Mouse (Mus musculus) kidney, adult 2 months (tissue): ENCODE measurements around the gene Cdx2. TPM values are rescaled to one million over a fixed set of nuclear protein-coding genes. Genes with fewer than 3 reads are reported as not detected.

Experiments used
- DNase-seq: peaks from one replicate; pipeline ENCODE4 v3.0.0; 2021
- H3K27ac ChIP-seq: fragments of 200-500 bp; 2 replicates; pipeline ENCODE4 v1.5.1; 2012; ENCODE audit warnings: low read depth, low read length, control low read depth, inconsistent platforms; ENCODE audit not compliant: insufficient read depth
- H3K27me3 ChIP-seq: fragments of 200-500 bp; replicated peaks from 2 replicates; pipeline ENCODE4 v1.6.1; 2012; ENCODE audit warnings: mild to moderate bottlenecking, moderate library complexity, low read length, inconsistent platforms; ENCODE audit not compliant: control insufficient read depth, insufficient read depth
- H3K36me3 ChIP-seq: fragments of 200-500 bp; 2 replicates; pipeline ENCODE4 v1.6.1; 2012; ENCODE audit warnings: mild to moderate bottlenecking, moderate library complexity, low read length, inconsistent platforms; ENCODE audit not compliant: control insufficient read depth, insufficient read depth
- H3K4me1 ChIP-seq: fragments of 200-500 bp; 2 replicates; pipeline ENCODE4 v1.6.1; 2011; ENCODE audit warnings: low read length; ENCODE audit not compliant: control insufficient read depth, insufficient read depth
- H3K4me3 ChIP-seq: fragments of 200-500 bp; 2 replicates; pipeline ENCODE4 v1.5.1; 2011; ENCODE audit warnings: mild to moderate bottlenecking, low read depth, low read length, control low read depth; ENCODE audit not compliant: insufficient read depth
- CTCF ChIP-seq: fragments of 200-500 bp; conservative IDR thresholded peaks from 2 replicates; pipeline ENCODE4 v1.5.1; 2011; ENCODE audit warnings: low read depth, mild to moderate bottlenecking, control low read depth, low read length, moderate library complexity, mixed read lengths; ENCODE audit not compliant: insufficient read depth, insufficient read length
- POLR2A ChIP-seq: fragments of 200-500 bp; IDR thresholded peaks from one replicate; pipeline ENCODE4 v1.6.1; 2011; ENCODE audit warnings: low read depth, low read length, control low read depth
- WGBS: fragments of 180-500 bp; shearing (Covaris S2); methylation state at CpG from one replicate; pipeline ENCODE4 v1.1.7; 2018; 5-methylcytosine and 5-hydroxymethylcytosine counted together
- polyA plus RNA-seq: library from polyadenylated mRNA; depleted of rRNA; stranded (reverse); fragments of >200 nt; gene quantifications from 2 replicates; pipeline ENCODE4 v1.2.3, GENCODE M21; 2012

Cdx2 gene
- polyA plus RNA-seq, 1 experiment: not detected

DNA sequence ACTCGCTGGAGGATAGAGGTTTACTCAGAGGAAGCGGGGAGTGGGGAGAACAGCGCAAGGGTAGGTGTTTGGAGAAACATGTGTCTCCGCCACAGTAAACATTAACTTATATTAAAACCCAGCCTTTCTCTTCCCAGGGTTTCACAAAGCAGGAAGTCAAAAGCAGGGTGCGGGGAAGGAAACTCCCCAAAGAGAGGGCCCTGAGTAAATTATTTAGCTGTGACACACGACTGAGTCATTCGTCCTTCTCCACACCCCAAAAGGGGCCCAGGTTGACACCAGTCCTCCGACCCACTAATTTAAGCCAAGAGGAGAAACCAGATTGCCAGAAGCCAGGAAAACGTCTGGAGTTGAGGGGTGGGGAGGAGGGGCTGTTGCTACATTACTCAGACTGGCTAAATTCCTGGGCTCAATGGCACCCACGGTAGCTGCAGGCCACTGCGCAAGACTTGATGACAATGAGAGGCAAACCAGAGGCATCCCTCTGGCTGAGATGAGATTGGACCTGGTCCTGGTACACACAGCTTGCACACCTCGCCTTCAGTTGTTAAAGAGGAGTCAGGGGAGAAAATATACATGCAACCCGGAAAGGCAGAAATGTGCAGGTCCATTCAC, 14.5 kb downstream of the Cdx2 start:
- no peak overlapping the region for H3K27ac ChIP-seq
- H3K4me1 ChIP-seq: no peaks in the 10 kb centered on the region
- H3K4me3 ChIP-seq: no peak overlapping the region
- TF ChIP-seq POLR2A: no peak
- TF ChIP-seq CTCF: no peak
- no peak for DNase-seq
- 30% methylated on average over 13 of the region's 13 CpGs for WGBS
- no peaks in the 10 kb centered on the region for H3K36me3 ChIP-seq
- H3K27me3 ChIP-seq: no peaks in the 10 kb centered on the region

DNA sequence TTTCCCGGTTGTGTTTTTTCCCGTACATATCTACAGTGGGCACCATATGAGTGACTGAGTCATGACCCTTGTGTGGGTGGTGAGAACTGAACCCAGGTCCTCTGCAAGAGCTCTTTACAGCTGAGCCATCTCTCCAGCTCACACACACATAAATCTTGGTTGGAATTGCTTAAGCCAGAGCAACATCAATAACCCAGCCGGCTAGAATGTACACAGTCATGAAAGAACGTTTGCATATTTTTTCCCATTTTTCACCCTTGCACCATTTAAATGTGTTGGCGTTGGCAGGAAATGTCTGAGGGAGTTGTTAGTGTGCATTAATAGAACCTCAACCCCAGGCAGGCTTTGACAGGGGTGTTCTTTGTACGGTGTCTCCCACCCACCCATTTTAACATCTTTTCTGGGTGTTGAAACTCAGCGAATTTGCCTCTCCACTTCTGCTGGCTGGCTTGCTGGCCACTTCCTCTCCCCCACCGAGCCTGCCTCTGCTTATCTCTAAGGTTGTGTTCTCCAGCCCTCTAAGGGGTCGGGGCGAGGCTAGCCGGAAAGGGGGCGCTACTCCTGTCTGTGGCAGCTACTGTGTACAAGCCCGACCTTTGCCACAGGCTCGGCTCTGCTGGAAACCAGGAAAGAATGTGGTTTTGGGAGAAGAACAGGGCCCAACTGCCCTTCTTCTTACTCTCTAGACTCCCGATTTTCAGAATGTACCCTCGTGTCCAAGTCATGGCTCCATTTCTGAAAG, 15.1 kb downstream of the Cdx2 start:
- no peaks in the 10 kb centered on the region for H3K36me3 ChIP-seq
- no peak overlapping the region for H3K4me3 ChIP-seq
- H3K4me1 ChIP-seq: no peaks in the 10 kb centered on the region
- no peak for TF ChIP-seq CTCF
- TF ChIP-seq POLR2A: no peak
- H3K27ac ChIP-seq: no peak overlapping the region
- no peaks in the 10 kb centered on the region for H3K27me3 ChIP-seq
- DNase-seq: no peak
- 31% methylated on average over 16 of the region's 16 CpGs for whole genome bisulfite sequencing

DNA sequence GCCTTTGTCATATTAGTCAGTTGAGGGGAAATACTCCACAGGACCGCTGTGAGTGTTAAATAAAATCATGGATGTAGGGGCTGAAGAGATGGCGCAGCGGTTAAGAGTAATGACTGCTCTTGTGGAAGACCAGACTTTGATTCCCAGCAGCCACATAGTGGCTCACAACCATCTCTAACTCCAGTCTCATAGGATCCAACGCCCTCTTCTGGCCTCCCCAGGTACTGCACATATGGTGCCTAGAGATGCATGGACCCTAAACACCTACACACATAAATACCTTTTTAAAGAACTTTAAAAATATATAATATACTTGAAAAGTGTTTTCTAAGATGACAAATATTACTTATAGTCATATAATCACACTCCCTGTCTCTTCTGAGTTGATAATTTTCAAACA, 22.7 kb downstream of the Cdx2 start:
- no peak overlapping the region for H3K4me3 ChIP-seq
- TF ChIP-seq CTCF: no peak; the same call in 1 of the 2 replicates
- no peak for TF ChIP-seq POLR2A
- WGBS: 73% methylated on average over 4 of the region's 4 CpGs
- no peaks in the 10 kb centered on the region for H3K4me1 ChIP-seq
- H3K27ac ChIP-seq: no peak overlapping the region
- H3K36me3 ChIP-seq: no peaks in the 10 kb centered on the region
- DNase-seq: no peak
- no peaks in the 10 kb centered on the region for H3K27me3 ChIP-seq

DNA sequence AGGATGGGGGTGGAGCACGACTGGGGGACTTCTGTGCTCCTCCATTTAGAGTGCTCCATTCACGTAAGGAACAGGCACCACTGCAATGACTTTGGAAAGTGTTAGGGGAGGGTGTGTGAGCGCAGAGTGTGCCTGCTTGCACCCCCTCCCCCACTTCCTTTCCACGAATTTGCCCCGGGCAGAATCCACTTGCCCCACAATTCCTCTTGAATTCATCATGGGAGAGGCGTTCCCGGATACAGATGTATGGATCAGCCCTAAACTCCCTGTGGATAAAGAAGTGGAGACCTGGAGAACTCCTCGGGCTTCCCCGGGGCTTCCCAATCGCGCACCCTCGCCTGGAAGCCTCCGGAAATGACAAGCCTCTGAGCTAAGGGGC, 29.5 kb downstream of the Cdx2 start:
- Histone ChIP-seq H3K27me3 (peaks cover 4% of the 10 kb centered on the region; the same call in 1 of the 2 replicates), H3K4me1 (no peaks in the 10 kb centered on the region), H3K27ac (no peak overlapping the region), H3K4me3 (no peak overlapping the region), H3K36me3 (no peaks in the 10 kb centered on the region)
- DNase-seq: no peak
- TF ChIP-seq POLR2A (no peak), CTCF (no peak)
- 1% methylated on average over 13 of the region's 13 CpGs for WGBS

DNA sequence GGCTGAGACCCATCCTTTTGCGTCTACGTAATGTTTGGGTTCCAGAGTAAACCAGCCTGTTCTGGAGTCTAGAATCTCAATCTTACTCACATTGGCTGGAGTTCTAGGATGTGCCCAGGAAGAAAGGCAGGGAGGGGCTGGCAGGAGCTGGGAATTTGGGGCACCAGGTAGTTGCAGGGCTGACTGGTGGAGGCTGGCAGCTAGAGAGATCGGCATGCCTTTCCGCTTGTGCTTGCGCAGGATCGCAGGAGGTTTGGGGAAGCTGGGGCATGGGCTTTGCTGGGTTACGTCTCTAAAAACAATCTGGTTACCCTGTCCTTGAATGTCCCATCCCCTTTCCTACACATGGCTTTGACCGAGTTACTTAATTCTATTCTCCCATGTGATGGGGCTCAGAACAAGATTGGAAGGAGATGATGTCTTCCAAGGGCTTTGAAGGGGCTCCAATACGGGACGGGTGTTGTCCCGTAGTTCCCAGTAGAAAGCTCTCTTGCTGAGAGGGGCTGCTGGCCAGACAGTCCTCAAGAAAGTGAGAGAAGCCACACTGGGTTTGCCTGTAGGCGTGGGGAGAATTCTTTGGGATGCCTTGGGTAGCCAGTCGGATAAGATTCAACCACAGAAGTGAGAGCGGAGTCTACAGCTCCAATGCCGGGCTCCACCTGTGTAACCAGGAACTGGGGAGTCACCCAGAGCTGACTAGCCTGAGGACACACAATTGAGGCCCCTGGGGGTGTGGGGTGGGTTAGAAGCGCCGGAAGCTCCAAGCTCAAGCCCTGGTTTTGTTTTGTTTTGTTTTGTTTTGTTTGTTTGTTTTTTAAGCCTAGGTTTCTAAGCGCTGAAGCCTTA, 30.1 kb downstream of the Cdx2 start:
- no peak for DNase-seq
- WGBS: 3% methylated on average over 18 of the region's 18 CpGs
- H3K27me3 ChIP-seq: peaks cover 5% of the 10 kb centered on the region; the same call in 1 of the 2 replicates

DNA sequence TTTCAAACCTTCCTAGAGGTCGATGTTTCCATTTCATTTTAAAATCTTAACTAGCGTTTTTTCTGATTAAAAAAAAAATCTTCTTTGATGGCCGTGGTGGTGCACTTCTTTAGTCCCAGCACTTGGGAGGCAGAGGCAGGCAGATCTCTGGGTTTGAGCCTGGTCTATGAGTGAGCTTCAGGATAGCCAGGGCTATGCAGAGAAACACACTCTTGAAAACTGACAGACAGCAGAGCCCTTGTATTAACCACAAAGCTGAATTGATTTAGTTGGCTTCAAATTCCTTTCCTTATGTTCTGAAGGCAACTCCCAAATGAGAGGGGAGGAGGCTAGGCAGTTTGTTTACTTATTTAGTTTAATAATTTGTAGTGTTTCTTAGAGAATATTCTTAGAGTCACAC, 31.3 kb downstream of the Cdx2 start:
- 15% methylated on average over 3 of the region's 3 CpGs for WGBS
- no peak for TF ChIP-seq CTCF
- TF ChIP-seq POLR2A: no peak
- Histone ChIP-seq H3K27me3 (peaks cover 5% of the 10 kb centered on the region; the same call in 1 of the 2 replicates), H3K27ac (no peak overlapping the region), H3K4me1 (no peaks in the 10 kb centered on the region), H3K36me3 (no peaks in the 10 kb centered on the region), H3K4me3 (no peak overlapping the region)
- no peak for DNase-seq

More for the DNA sequence above, 30.1 kb downstream of the Cdx2 start:
- Histone ChIP-seq H3K4me3 (no peak overlapping the region), H3K36me3 (no peaks in the 10 kb centered on the region), H3K4me1 (no peaks in the 10 kb centered on the region), H3K27ac (no peak overlapping the region)
- no peak for TF ChIP-seq CTCF
